Mouse (Mus musculus) heart, postnatal 14 days (tissue): ENCODE data around the gene N4bp2l2. TPM values are rescaled to one million over a fixed set of nuclear protein-coding genes. Genes with fewer than 3 reads are reported as not detected.

Experiments used
- DNase-seq, 2 experiments: peaks; one replicate each; pipeline ENCODE4 v3.0.0; 2021 to 2022
- intact Hi-C: fragments of 180-260 bp; cut with DNase I; formaldehyde crosslinking; loops from one replicate; pipeline ENCODE4 v1.15.1; 2025
- total RNA-seq, 2 experiments: library from RNA; stranded (reverse); gene quantifications; 2 replicates each; pipeline ENCODE4 v1.2.3; 2021

N4bp2l2 gene
- total RNA-seq, 2 experiments from 2014 or later: 40.0 to 46.0 TPM

DNA sequence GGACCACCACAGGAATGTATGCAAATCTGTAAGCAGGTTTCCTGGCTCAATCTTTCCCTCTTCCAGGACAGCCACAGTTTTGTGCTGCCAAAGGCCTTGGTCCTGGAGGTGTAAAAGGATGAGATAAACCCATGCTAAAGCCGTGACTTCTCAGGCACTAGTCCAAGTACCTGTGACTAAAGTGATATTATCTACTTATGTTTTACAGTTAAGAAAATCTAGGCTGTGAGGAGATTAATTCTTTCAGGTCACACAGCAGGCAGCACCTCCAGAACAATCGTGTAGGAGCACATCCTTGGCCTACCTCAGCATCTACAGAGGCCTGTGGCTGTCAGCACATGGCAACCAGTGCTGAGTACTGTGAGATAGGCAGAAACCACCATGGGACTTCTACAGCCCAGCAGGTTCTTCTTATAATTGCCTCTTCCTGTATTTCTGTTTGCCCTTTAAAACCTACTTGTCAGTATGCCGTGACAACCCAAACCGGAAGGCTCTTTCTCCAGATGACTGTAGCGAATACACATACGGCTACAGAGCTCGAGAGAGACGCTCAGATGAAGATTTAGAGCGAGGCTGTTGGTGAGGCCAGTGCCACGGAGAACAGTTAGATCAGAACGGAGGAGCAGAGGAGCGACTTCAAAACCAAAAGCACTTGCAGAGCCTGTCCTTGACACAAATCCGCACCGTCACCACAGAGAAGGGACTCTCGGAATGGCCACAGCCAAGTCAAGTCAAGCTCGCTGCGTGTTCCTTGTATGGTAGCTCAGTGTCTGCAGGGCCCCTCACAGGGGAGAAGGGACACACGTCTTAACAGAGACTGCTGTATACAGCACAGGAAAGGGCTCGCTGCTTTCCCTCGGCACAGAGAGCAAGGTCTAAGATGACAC is 65.2 kb downstream of the N4bp2l2 start:
- DNase-seq: peak in 1 of 2 experiments; percentile 22
- intact Hi-C loops: no loop called here

DNA sequence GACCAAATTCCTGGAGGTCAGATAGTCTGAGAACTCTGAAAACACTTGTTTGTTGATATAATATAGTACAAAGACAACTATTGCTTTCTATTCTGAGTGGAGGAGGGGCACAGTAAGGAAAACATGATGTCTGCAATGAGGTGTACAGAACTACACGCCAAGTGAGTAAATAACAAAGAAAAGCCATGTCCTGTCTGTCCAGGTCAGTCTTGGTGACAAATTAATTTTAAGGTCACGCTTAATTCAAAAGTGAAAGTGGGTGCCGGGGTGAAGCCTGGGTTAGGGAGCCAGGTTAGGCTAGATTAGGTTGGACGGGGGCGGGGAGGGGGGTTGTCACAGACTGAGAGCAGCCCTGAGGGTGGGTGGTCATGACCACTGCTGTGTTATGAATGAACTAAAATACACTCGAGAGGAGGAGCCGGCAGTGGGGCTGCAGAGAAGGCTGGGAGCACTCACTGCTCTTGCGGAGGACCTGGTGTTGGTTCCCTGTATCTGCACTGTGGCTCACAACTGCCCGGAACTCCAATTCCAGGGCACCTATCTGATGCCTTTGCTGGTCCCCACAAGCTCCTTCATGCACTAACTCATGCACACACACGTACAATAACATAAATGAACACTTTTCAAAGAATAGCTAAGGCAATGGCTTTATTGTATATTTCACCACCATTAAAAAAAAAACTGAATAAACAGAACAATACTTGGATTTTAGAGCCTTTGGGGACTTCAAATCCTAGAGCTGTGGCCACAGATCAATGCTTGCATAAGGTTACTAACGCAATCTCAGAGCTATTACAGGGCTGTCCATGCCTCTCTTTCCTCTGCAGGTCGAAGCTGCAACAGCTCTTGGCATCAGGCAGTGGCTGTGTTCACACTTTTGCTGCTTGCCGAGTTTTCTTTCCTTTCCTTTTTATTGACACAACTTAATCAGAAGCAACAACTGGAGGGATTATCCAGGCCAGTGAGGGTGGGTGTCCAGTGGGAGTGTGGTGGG is 66.4 kb downstream of the N4bp2l2 start:
- intact Hi-C loops: no loop called here
- DNase-seq: no peak

GRCm38 (mm10) chr5:150598202-150599119 is 67.5 kb downstream of the N4bp2l2 start:
- no peak for DNase-seq
- intact Hi-C loops: no loop called here

DNA sequence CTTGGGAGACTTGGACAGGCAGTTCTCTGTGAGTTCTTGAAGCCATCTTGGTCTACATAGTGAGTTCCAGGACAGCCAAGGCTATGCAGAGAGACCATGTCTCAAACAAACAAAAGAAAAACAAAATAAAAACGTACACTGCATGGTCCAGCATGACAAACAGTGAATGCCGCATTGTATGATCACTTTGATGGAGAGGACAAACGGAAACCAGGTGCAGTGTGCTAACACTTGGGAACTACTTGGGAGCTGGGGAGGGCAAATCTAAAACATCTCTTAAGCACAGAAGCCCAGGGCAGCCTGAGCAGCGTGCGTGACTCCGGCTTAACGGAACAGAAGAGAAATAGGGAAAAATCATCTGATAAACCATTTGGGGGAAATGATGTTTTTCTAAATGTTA is 68.9 kb downstream of the N4bp2l2 start, which contains the start of gene N4bp2l1:
Gene N4bp2l1 (minus strand): TSS at position 101 of the 400 bp plus-strand sequence.
- intact Hi-C loops: no loop called here

GRCm38 (mm10) chr5:150595366-150596016 is 70.5 kb downstream of the N4bp2l2 start:
- DNase-seq: no peak
- intact Hi-C loops: no loop called here

More for the DNA sequence above, 68.9 kb downstream of the N4bp2l2 start, which contains the start of gene N4bp2l1:
- no peak for DNase-seq

- intact Hi-C loops: loop anchor here (5.0 kb wide), 1 partner anchor 68 kb away; no protein-coding TSS in a partner anchor
- no peak for DNase-seq
Measured at GRCm38 (mm10) chr5:150594649-150595339, 71.2 kb downstream of the N4bp2l2 start.

GRCm38 (mm10) chr5:150593756-150594648 is 72.0 kb downstream of the N4bp2l2 start:
- intact Hi-C loops: loop anchor here (5.0 kb wide), 1 partner anchor 68 kb away; no protein-coding TSS in a partner anchor

DNA sequence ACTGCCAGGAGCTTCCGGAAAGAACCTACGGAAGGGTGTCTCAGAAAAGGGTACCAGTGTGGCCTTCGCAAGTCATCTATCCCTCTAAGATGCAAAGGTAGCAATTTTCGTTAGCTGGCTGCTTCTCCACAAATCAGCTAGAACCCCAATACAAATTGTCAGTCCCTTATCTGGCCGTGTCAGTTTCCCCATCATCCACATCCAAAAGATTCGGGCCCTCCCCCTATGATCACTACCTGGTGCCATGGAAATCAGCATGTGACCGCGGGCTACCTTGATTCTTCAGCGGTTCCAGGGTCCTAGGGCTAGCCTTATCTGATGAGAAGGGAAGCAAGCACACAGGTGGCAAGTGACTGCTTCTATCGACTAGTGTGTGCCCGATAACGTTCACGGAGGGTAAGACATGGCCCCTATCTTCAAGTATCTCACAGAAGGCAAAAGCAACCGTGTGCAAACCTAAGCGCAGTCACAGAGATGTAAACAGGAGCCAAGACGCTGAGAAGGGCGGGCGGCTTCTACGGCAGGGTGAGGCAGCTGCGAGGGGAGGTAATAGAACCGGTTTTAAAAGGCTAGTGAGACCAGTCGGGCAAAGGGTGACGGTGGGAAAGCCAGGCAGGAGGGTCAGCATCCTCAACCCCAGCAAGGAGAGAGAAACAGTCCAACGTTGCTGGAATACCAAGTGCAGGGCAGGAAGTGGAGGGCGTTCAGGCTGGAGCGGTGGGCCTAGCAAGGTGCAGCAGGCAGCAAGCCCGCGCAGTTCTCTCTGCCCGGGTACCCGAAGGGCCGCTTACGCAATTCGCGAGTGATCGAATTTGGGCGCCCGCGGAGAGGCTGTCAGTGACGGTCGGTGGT is 72.9 kb downstream of the N4bp2l2 start:
- DNase-seq: peak; percentile 24 to 33
- intact Hi-C loops: loop anchor here (5.0 kb wide), 1 partner anchor 69 kb away; no protein-coding TSS in a partner anchor

More at GRCm38 (mm10) chr5:150593756-150594648, 72.0 kb downstream of the N4bp2l2 start:
- peak; percentile 53 to 62 for DNase-seq

DNA sequence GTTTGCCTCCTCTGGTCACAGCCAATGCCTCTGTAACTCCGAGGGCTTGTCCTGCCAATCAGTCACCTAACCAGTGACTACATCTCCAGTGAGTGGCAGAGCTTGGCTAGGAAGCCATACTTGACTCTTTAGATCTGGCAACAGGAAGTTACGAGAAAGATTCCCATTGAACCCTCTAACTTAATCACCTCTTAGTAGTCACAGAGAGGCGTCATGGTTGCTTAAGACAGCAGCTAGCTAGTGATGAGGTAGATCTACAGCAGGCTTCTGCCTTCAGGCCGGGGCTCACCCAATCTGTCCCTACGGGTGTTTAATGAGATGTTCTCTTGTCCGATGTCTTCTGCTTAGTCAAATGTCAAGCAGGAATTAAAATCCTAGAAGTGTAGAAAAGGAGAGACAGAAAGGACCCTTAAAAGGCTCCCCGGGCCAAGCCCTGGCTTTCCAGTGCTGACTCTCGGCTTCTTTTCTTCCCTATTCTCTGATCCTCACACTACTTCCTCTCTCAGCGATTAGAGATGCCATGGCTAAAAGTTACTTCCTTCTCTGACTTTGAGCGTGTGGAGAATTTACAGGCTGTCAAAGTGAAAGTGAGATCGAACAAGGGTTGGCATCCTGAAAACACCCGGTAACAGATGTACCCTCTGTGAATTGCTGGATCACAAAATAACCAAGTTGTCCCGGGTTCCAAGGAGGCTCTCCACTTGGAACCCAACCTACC is 73.6 kb downstream of the N4bp2l2 start:
- DNase-seq: no peak
- intact Hi-C loops: loop anchor here (5.0 kb wide), 1 partner anchor 70 kb away; no protein-coding TSS in a partner anchor

DNA sequence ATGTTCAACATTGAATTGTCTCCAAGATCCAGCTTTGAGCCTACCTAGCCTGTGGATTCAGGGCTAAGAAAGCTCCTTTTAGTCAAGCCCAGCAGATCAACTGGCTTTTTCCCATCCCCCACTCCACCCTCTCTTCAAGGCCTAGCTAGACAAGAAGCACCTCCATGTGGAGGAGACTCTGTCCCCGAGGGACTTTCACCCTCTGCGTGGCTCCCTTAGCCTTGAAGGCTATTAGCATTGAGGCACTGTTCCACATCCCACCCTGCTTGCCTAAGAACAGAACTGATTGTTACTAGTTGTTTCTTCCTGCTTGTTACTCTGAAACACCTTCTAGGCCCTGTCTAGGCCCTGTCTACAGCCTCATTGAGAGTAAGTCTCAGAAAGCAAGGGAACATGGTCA is 76.0 kb downstream of the N4bp2l2 start:
- intact Hi-C loops: loop anchor here (5.0 kb wide), 1 partner anchor 72 kb away; no protein-coding TSS in a partner anchor
- DNase-seq: no peak

DNA sequence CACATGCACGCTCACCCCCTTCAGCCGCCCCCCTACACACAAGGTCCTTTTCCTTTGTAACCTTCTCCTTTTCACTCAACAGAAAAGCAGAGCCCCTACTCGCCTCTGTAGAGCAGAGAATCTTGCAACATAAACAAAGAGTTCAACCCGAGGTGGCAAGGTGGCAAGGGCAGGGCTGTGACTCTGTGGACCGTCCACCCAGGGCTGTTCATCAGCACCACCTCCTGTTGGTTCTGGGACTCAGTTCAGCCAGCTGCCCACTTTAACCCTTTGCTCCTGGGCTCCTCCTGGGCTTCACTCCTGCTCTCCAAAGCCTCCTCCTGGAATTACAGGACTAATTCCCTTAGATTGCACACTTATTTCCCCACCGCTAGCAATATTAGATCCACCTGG is 81.7 kb downstream of the N4bp2l2 start:
- intact Hi-C loops: no loop called here
- no peak for DNase-seq

DNA sequence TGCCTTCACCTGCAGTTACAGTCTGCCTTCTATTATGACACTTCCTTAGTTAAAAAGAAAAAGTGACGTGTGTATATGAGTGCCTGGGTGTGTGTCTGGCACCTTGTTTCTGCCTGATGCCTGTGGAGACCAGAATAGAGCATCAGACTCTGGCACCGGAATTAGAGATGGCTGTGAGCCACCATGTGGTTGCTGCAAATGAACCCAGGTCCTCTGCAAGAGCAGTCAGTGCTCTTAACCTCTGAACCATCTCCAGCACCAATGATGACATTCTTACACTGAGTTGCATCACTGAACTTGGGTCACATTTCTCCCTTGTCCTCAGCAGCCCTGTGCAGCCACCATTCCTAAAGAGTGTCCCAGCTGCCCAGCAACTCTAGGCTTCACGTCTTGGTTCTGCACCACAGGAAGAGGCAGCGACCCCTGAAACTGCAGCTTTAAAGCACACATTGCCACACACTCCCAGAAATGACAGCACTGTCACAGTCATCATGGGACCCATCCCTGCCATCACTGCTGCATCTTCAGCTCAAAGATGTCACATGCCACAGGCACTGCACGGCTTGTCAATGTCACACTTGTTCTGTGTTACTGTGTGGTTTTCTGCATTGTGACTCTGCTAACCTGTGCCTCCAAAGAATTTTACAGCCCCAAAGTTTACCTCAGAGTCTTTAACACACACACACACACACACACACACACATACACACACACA is 82.2 kb downstream of the N4bp2l2 start:
- intact Hi-C loops: no loop called here
- DNase-seq: peak; percentile 19 to 40

- intact Hi-C loops: no loop called here
- no peak for DNase-seq
Measured at GRCm38 (mm10) chr5:150583181-150583580, 82.8 kb downstream of the N4bp2l2 start.

GRCm38 (mm10) chr5:150581180-150581579 is 84.8 kb downstream of the N4bp2l2 start:
- no peak for DNase-seq
- intact Hi-C loops: no loop called here

- DNase-seq: no peak
- intact Hi-C loops: no loop called here
Measured at GRCm38 (mm10) chr5:150578613-150579171, 87.3 kb downstream of the N4bp2l2 start.
